Mouse (Mus musculus) gastrocnemius, postnatal 36 days (tissue): Measurements from ENCODE around the gene Camkk2. TPM values are rescaled to one million over a fixed set of nuclear protein-coding genes. Genes with fewer than 3 reads are reported as not detected.

Experiments
- DNase-seq, 2 experiments: peaks; one replicate each; pipeline ENCODE4 v3.0.0; 2022
- intact Hi-C: fragments of 180-260 bp; cut with DNase I; formaldehyde crosslinking; loops from one replicate; pipeline ENCODE4 v1.15.1; 2025
- microRNA-seq, 2 experiments: library from miRNA; unstranded; fragments of <30 nt; microRNA quantifications; one replicate each; pipeline ENCODE4 v1.2.0; 2021
- total RNA-seq, 2 experiments: library from RNA; stranded (reverse); gene quantifications; 2 replicates each; pipeline ENCODE4 v1.2.3; 2021

Gene Camkk2
- total RNA-seq, 2 experiments from 2014 or later: 5.1 to 5.2 TPM

DNA sequence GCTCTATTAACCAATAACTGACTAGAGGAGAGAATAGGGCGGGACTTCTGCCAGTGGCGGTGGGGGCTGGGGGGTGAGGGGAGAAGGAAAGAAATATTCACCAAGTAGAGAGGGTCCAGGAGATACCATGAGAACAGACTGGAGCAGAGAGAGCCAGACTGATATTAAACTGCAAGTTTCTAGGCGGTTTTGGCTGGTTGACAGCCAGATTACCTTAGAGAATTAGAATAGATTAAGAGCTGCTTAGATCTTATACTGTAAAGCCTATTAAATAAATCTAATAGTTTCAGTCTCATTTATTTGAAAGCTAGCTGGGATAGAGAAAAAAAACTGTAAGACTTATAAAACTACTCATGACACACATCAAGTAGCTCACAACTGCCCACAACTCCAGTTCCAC is 74.0 kb downstream of the Camkk2 start:
- intact Hi-C loops: no loop called here
- no peak for DNase-seq

DNA sequence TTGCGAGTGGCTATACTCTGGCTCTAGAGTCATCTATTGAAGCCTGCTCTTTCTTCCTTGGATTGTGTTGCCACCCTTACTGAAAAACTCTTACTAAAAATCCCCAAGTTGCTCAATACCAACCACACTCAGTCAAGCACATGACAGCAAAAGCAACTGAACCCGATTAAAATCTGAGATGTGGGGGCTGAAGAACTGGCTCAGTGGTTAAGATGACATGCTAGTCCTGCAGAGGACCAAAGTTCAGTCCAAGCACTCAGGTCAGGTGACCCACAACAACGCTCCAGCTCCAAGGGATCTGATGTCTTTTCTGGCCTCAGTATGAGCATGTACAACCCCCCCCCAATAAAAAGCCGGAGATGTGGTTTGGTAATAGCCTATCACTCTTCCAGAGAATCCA is 74.6 kb downstream of the Camkk2 start:
- intact Hi-C loops: no loop called here
- no peak for DNase-seq

DNA sequence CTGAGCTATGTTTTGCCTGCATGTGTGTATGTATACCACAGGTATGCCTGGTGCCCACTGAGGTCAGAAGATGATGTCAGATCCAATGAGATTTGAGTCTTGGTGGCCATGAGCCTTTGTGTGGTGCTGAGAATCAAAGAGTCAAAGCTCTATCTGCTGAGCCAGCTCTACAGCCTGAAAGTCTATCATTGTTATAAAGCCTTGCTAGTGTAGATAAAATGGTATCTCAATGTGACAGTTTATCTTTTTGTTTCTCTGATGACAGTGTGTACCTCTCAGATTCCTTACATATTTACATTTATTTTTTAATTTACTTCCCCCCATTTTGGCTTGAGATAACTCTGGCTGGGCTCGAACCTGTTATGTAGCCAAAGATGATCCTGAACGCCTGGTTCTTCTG is 75.6 kb downstream of the Camkk2 start:
- intact Hi-C loops: no loop called here
- no peak for DNase-seq

DNA sequence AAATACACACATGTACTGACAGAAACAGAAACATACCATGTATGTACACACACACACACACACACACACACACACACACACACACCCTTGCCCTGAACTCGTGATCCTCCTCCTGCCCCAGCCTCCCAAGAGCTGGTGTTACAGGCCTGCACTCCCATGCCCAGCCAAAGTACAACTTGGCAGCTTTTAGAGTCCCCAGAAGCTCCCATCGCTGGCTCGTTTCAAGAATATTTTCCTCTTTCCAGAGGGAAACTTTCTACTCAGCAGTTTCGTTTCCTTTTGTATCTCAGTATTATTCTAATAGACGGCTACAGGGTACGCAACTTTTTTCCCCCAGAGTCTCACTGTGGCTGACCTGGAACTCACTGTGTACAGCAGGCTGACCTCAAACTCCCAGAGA is 77.1 kb downstream of the Camkk2 start:
- DNase-seq: no peak
- intact Hi-C loops: no loop called here

DNA sequence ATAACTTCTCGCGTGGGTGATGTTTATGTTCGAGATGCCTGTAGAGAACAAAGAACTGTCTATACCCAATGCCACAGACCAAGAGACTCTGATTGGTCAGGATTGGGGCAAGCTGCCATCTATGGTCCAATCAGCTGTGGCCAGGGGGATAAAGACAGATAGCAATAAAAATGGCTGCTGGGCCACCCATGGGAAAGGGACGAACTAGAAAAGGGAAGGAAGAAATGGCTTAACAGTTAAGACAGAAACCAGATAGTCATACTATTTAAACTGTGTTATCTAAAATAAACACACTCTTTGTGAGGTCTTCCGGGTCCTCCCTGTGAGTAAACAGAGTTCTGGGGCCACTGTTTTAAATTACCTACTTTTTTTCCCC is 78.4 kb downstream of the Camkk2 start:
- intact Hi-C loops: no loop called here
- DNase-seq: no peak

DNA sequence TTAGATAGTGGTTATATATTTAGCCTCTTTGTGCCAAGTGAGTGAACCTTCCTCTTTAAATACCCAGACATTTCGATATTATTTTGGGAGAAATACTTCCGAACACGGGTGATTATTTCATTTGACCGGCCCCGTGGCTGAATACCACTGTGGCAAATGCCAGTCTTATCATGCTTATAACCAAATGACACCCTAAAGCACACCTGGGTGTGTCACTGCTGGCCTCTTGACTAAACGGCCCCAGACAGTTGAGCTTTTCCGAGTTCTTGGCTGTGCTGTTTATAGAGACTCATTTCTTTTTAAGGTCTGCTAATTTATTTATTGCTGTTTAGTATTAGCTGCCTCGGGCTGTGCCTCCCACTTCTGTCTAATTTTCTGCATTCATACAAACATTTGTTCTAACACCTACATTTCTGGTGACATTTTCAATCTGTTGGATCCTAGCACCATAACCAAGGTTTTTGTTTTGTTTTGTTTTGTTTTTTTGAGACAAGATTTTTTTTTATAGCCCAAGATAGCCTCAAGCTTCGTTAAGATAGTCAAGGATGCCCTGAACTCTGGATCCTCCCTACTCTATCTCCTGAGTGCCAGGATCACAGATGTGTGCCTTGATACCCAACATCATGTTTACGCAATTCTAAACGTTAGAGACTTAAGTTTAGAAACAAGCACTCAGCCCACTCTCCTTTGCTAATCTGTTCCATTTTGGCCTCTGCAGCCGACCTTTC is 78.9 kb downstream of the Camkk2 start:
- intact Hi-C loops: no loop called here
- DNase-seq: no peak

DNA sequence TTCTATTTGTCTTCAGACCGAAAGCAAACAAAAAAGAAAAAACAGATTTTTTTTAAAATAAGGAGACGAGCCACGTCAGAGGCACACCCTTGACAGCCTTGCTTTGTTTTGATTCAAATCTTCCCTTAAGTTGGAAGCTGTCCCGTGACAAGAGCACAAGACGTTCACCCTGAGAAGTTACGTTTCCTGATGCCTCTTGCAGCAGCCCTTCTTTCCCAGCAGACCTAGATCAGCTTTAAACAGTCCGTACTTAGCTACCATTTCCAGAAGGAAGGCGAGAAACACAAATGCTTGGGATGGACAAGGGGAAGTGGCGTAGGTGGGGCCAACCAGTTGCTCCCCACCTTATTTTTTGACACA is 80.5 kb downstream of the Camkk2 start:
- DNase-seq: no peak
- intact Hi-C loops: no loop called here

DNA sequence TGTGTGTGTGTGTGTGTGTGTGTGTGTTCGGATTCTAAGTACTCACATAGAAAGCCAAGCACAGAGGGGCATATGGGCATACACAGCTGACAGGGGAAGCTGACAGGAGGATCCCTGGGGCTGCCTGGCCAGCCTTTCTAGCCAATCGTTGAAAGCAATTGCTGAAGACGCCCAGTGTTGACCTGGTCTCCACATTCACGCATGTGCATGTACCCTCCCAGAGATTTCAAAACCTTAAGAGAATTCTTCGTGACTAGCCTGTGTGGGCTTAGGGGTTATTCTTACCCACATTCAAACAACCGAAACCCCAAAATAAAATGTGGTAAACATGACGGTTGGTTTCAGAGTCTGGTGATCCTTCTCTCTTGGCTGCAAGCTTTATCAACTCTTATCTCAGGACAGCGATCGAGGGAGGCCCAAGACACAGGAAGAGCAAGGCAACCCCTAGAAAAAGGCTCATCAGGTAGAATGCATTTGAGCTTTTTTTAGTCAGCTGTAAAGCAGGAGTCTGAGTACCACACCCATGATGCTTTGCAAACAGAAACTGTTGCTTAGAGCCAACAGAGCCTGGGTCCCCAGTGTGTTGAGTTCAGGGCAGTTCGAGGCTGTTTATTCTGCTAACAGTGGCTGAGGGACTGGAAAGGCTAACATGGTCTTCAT is 81.0 kb downstream of the Camkk2 start:
- no peak for DNase-seq
- intact Hi-C loops: no loop called here

DNA sequence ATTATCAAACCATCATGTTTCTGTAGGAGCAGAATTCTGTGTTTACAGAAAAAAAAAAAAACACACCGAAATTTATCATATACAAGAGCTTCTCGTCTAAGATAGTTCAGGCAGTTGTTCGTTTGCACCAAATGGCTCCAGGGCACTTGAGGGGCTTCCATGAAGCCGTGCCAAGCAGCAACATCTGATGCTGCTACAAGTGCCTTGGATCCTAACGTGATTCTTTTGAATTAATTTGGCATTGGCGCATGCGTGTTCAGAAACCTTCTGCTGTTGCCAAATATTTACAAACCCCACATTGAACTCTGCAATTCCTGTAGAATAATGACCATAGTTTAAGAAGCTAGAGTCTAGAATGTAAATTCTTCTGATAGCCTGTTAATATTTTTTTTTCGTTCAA is 83.7 kb downstream of the Camkk2 start:
- intact Hi-C loops: no loop called here
- DNase-seq: no peak

DNA sequence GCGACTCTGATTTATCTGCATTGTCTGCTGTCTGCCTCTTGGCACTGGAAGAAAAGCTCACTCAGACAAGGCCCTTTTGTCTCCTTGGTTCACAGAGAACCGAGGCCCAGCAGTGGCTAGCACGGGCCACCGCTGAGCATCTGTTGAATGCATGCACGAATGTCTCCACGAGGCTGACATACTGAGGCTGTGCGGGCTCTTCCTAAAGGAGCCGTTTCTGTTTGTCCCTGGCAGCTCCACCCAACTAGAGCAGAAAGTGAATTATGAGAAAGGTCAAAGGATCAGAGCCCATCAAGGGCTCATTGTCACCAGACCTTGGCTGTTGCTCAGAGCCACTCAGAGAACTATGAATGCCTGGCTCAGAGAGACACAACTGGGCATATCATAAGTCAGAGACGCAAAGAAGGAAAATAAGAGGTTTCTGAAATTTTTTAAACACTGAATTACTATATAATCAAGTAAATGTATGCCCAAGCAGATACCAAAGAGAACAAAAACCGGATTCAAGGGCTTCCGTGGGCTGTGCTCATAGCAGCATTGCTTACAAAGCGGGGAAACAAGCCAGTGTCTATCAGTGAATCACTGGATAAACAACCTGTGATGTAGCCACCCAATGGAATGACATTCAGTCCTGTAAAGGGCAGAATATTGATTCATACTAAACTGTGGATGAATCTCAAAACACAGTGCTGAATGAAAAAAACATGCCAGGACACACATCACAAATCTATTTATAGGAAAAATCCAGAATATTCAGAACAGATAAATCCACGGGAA is 85.6 kb downstream of the Camkk2 start:
- intact Hi-C loops: no loop called here
- no peak for DNase-seq

DNA sequence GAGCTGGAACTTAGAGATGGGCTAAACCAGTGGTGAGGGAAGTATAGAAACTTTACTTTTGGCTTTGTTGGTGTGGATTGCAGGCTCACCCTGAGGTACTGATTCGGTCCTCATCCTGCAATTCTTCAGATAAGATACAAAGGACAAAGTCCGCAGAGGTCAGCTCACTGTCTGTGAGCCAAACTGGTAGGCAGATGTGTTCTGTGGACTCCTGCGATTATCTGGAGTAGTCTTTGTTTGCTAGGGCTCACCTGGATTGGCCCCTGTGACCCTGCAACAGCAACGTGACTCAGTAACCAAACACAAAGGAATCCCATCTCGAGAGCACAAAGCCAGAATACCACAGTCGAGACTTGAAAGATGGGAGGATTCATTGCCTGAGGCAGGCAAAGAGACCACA is 88.7 kb downstream of the Camkk2 start:
- intact Hi-C loops: no loop called here
- DNase-seq: no peak

DNA sequence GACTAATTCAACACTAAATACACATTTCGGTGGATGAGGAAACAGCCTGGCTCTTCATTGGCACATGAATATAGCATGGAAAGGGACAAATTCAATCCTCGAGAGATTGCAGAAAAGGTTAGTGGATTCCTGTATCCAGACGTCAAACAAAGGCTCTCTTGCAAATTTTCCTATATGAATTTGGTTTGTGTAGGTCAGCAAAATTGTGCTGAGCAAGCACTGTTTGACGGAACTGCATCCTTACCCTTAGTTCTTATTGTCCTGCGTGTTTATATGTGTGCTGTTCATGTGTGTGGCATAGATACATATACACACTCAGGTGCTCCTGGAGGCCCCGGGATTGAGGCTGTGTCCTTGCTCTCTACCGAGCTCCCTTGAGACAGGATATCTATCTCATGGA is 90.1 kb downstream of the Camkk2 start:
- DNase-seq: no peak
- intact Hi-C loops: no loop called here

DNA sequence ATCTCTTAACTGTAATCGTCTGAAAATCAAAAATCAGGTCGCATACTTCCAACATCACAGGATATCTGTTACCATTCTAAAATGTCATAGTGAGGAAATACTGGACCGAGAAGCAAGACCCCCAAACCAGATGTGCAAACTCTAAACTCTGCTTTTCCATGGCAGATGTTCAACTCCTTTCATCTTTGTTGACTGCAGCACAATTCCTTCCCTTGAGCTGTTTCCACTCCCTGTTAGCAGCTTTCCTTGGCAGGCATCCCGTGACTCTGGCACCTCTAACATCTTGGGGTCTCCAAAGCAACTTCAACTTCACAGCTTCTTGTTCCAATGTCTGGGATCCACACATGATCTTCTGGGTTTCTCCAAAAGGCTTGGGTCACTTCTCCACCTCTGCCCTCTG is 91.8 kb downstream of the Camkk2 start:
- intact Hi-C loops: no loop called here
- no peak for DNase-seq

DNA sequence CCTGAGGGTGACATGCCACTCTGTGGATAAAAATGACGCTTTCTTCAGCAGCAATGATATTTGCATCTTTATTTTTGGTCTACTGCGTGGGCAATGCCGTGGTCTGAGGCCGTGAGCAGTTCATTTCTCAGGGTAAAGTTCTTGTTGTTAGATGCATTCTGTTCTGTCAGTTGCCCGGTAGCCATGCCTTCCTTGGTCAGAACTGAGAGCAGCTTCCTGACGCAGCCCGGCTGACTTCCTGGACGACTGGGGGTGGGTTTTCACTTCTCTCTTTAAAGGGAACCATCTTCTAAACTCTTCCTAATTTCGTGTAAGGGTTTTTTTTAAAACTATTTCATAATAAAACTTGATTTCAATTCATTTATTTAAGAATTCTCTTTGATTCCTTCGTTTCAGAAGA is 95.3 kb downstream of the Camkk2 start:
- no peak for DNase-seq
- intact Hi-C loops: no loop called here

DNA sequence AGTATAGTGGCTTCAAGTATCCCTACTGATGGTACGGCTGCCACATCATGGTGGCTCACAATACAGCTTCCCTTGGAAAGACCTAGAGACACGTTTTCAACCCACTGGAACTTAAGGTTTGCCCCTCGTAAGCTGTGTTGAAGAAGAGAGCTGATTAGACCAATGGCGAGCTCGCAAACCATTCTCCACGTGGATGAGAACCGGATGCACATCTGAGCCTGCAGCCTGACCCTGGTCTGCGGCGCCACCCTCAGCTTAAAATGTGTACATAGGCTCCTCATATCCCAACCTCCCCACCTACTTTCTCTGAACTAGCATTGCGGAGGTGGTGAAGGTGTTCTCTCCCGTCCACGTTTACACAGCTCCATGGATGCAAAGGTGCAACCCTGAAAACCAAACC is 97.9 kb downstream of the Camkk2 start:
- intact Hi-C loops: no loop called here

More for the DNA sequence above, 97.9 kb downstream of the Camkk2 start:
- no peak for DNase-seq

Small RNA genes within 50 kb of the gene (microRNA-seq; reads per million reads assigned to microRNA genes)
- gene Mir8115: 0.72 to 1.5 reads per million in 2 experiments

Other genes starting within 250 kb of the Camkk2 start
- gene Ift81, start 164.9 kb downstream of the Camkk2 start, total RNA-seq: 1 to 10 TPM; 2.5 to 5.3 TPM
- 1 to 10 TPM; 1.3 to 1.9 TPM for gene P2rx7, start 135.5 kb downstream of the Camkk2 start, total RNA-seq
- 1 to 10 TPM; 2.8 to 4.4 TPM for gene P2rx4, start 71.9 kb downstream of the Camkk2 start, total RNA-seq
- 100 to 1,000 TPM; 289 to 361 TPM for gene Anapc5, start 41.9 kb upstream of the Camkk2 start, total RNA-seq
- gene Rnf34, start 70.6 kb upstream of the Camkk2 start, total RNA-seq: 10 to 100 TPM; 16.2 to 19.4 TPM
- 10 to 100 TPM; 10.0 to 11.2 TPM for gene Kdm2b, start 210.4 kb upstream of the Camkk2 start, total RNA-seq
- gene Orai1, start 235.7 kb upstream of the Camkk2 start, total RNA-seq: 10 to 100 TPM; 35.9 to 39.1 TPM